Mouse (Mus musculus): ENCODE measurements around the gene Fhad1.

Gene Fhad1

GRCm38 (mm10) chr4:141978582-141978981, 36.3 kb downstream of the Fhad1 start:
- DNase-seq (ENCODE audit: low read depth, low spot score): no peak

GRCm38 (mm10) chr4:141977346-141977745, 37.5 kb downstream of the Fhad1 start:
- DNase-seq (ENCODE audit: low read depth, low spot score): no peak

- DNase-seq (ENCODE audit: low read depth, low spot score): no peak
Observed at GRCm38 (mm10) chr4:141976163-141976562, 38.7 kb downstream of the Fhad1 start.

- DNase-seq (ENCODE audit: low read depth, low spot score): no peak
Observed at GRCm38 (mm10) chr4:141964575-141964974, 50.3 kb downstream of the Fhad1 start.

DNA sequence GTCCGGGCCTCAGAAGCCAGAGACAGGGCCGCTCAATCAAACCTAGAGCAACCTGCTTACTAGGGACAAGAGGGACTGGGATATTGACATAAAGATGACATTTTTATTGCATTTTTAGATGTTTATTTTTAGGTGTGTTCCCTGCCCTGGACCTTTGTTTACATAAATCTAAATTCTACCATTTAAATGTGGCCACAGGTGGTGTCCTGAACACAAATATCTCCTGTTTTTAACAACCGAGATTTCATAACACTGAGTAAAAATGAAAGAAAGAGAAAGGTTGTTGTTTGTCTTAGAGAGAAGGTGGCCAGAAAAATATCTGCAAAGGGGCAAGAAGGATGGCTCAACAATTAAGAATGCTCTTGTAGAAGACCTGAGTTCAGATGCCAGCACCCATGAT, 51.0 kb downstream of the Fhad1 start:
- no peak for DNase-seq (ENCODE audit: low read depth, low spot score)

- no peak for DNase-seq (ENCODE audit: low read depth, low spot score)
Observed at GRCm38 (mm10) chr4:141962811-141963685, 51.8 kb downstream of the Fhad1 start.

- DNase-seq (ENCODE audit: low read depth, low spot score): no peak
Observed at GRCm38 (mm10) chr4:141960037-141960436, 54.8 kb downstream of the Fhad1 start.

- no peak for DNase-seq (ENCODE audit: low read depth, low spot score)
Observed at GRCm38 (mm10) chr4:141959615-141960014, 55.3 kb downstream of the Fhad1 start.

DNA sequence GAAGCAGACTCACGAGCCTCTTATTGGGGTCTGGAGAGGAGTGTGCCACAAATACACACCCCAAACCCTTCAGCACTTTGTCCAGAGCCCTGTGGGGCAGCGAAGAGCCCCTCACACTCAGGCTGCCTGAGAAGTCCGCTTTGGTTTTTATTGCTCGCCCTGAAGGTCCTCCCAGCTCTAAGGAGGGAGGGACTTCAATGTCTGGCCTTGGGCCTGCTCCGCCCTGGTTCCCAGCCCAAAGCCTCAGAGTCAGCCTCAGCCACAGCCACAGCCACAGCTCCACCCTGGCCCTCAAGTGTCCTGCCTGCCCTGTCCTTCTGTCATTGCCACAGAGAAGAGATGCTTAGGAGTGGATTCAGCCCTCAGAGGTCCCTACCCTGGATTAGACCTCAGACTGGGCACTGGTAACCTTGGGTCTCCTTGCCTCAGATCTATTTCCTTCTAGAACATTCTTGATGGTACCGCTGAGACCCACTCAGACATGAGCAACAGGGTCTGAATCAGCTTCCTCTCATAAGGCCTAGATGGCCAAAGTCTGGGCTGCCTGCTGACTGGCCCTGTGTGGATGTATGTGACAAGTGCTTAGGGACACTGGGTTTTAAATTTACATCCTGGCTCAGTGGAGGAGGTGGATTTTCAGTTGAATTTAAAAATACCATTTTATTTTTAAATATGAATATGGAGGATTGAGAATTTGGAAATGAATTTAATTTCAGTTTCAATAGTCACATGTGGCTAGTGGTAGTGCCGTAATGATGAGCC, 56.1 kb downstream of the Fhad1 start:
- no peak for DNase-seq (ENCODE audit: low read depth, low spot score)

DNA sequence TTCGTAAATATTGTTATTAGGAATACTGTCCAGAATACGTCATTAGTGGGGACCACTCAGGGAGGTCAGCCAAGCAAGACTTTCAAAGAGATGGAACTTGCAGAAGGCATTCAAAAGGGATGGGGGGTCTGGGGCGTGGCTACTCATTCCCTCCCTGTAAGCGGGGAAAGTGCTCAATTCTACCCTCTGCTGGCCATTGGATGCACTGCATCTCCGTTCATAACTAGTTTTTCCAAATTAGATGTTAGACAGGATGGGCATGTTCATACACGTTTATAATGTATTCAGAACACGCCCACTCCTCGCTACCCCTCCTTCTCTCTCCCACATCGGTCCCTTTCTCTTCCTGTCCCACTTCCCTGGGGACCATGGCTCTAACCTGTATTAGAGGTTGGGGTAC, 56.7 kb downstream of the Fhad1 start:
- DNase-seq (ENCODE audit: low read depth, low spot score): peak; percentile 31

- no peak for DNase-seq (ENCODE audit: low read depth, low spot score)
Observed at GRCm38 (mm10) chr4:141957740-141958139, 57.1 kb downstream of the Fhad1 start.

DNA sequence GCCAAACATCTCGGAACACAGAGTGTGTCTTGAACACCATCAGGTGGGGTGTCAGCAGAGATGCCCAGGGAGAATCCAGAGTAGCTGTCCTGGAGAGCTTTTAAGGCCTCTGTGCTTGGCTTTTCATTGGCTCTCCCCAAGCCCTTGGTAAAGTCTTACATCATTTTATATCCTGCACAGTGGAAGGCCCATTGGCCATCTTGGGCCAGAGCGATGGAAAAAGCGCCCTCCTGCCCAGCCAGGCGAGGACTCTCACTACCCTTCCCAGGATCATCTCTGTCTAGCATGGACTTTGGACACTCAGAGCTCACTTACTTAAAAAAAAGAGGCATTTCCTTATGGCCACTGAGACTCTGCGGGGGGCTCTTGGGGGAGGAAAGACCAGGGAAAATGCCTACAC, 58.0 kb downstream of the Fhad1 start:
- no peak for DNase-seq (ENCODE audit: low read depth, low spot score)

DNA sequence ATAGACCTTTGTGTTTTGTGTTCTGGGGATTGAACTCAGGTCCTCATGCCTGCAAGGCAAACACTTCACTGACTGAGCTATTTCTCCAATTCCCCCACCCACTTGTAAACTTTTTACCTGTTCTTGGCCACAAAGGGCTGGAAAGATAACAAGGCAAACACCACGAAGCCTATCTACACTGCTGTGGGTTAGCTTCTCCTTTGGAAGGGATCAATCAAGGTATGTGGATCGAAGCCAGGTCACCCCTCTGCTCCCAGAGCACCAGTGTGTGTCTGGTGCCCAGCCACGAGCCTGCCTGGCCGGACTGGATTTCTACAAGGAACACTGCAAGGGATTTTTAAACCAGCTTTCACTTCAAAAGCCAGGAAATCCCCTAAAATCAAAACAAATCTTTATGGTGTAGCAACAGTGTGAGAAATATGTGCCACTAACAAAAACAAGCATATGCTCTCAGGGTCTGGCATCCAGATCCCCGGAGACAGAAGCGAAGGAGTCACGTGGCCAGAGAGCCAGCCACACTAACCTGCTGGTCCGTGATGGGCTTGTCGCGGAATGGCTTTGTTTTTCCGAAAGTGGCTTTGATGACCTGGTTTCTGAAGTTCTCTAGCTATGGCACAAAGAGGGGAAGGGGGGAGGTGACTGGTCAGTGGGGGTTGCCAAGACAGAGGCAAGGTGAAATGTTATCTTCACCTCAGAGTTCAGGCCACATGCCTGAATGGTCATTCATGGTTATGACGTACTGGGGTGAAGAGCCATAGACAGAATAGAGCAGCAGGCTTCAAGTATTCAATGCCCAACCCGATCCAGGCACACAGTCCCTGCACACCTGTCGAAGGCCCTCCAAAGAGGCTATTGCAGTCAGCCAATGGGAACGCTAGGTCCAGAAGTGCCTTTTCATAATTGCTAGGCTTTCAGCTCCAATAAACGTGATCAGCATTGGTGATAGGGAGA, 59.8 kb downstream of the Fhad1 start:
- no peak for DNase-seq (ENCODE audit: low read depth, low spot score)

DNA sequence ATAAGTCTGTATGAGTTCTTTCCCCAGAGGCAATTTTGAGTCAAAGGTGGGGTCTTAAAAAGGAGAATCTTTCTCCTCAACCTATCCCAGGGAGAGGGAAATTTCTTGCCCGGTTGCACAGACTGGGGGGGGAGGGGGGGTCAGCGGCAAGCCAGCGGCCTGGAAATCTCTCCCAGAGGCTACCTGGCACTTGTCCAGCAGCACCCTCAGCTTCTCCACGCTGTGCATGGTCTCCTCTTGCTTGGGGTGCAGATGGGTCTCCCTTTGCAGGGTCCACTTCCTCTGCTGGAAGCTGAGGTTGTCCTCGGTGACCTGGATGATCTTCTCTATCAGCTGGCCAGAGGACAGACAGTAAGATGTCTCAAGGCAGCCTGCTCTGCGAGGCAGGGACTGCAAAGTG, 61.0 kb downstream of the Fhad1 start:
- no peak for DNase-seq (ENCODE audit: low read depth, low spot score)

DNA sequence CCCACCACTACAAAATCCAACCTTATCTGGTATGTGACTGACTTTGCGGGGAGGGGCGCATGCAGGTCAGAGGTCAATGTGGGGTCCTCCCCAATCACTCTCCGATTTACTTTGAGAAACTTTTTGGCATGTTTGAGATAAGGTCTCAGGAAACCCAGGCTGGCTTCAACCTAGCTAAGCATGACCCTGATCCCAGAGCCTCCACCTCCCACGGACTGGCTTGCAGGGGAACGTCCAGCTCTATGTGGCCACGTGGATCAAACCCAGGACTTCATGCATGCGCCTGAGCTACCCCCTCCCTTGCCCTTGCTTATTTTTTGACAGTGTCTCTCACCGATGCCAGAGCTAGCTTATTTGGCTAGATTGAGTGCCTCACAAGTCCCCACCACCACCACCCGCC, 61.6 kb downstream of the Fhad1 start:
- DNase-seq (ENCODE audit: low read depth, low spot score): no peak

DNA sequence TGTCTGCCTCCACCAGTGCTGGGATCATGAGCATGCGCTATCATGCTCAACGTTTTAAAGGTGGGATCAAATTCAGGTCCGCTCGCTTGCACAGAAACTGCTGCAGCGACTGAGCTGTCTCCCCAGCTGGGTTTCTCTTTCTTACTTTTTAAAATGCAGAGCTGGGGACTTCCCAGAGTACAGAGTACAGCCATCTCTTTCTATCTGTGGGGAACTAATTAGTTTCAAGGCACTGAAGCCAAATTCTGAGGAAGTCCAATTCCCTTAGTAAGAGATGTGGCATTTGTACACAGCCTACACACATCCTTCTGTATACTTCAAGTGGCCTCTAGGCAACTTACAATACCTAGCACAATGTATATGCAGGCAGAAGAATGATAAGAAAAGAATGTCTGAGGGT, 62.1 kb downstream of the Fhad1 start:
- DNase-seq (ENCODE audit: low read depth, low spot score): no peak

DNA sequence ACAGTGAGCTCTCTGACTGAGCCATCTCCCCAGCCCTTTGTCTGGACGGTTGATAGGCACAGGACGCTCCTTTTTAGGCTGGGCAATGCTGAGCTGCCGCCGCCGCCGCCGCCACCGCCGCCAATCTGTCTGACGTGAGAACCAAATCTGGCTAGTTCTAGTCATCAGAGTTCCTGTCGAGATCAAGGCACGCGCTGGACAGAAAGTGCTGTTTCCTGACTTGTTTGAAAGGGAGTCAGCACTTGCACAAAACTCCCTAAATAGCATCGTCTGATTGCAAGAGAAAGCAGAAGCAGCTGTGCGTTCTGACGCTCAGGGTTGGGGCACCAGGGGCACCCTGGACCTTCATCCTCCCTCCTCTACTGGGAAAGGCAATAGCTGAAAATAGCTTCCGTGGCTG, 62.8 kb downstream of the Fhad1 start:
- no peak for DNase-seq (ENCODE audit: low read depth, low spot score)

- no peak for DNase-seq (ENCODE audit: low read depth, low spot score)
Observed at GRCm38 (mm10) chr4:141949436-141949835, 65.4 kb downstream of the Fhad1 start.

- no peak for DNase-seq (ENCODE audit: low read depth, low spot score)
Observed at GRCm38 (mm10) chr4:141948822-141949221, 66.1 kb downstream of the Fhad1 start.

DNA sequence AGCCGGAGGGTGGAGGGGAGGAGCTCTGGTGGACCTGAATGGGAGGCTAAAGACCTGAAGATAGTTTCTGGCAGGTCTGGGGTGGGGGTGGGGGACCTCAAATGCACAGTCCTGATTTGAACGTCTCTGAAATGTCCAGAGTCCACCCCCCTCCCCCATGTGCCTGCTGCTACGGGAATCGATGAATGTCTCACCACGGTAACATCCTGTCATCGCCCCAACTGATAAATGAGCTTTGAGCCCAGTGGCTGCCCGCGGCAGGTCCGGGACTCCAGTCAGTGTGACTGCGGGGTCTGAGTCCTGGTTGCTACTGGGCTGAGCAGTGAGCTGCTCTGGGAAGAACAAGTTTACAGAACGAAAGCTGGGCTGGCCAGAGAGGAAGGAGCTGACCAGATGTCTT, 72.5 kb downstream of the Fhad1 start:
- no peak for DNase-seq (ENCODE audit: low read depth, low spot score)

DNA sequence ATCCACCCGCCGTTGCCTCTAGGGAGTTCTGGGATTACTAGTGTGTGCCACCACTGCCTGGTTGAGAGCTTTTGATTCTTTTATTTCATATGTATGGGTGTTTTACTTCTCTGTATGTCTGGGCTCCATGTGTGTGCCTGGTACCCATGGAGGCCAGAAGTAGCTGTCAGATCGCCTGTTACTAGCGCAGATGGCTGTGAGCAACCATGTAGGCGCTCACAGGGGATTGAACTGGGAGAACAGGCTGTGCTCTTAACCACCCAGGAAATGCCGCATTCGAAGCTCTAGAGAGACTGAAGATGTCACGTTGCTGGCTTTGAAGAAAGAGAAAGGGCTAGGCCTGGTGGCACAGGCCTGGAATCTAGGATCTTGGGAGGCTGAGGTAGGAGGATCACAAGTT, 73.6 kb downstream of the Fhad1 start:
- no peak for DNase-seq (ENCODE audit: low read depth, low spot score)

GRCm38 (mm10) chr4:141938535-141938934, 76.3 kb downstream of the Fhad1 start:
- no peak for DNase-seq (ENCODE audit: low read depth, low spot score)
